Mouse (Mus musculus) cerebellum, adult 2 months (tissue): ENCODE measurements around the gene Map4k3.

Source experiments
- CTCF ChIP-seq: fragments of 200-500 bp; IDR thresholded peaks from 2 replicates; pipeline ENCODE4 v1.5.1; 2011; ENCODE audit warnings: low read depth, mild to moderate bottlenecking, control low read depth, low read length, moderate library complexity, borderline replicate concordance; ENCODE audit not compliant: insufficient read depth
- POLR2A ChIP-seq: fragments of 200-500 bp; IDR thresholded peaks from 2 replicates; pipeline ENCODE4 v1.6.1; 2011; ENCODE audit warnings: low read length, control low read depth, borderline replicate concordance; ENCODE audit not compliant: insufficient read depth

- TF ChIP-seq CTCF (no peak), POLR2A (no peak)
Measured at GRCm38 (mm10) chr17:80706608-80707007, 21.7 kb downstream of the Map4k3 start.
